Mouse (Mus musculus) neural tube, embryonic 14.5 days (tissue): ENCODE data around the gene Hoxa13. TPM values are rescaled to one million over a fixed set of nuclear protein-coding genes. Genes with fewer than 3 reads are reported as not detected.

ENCODE experiments used
- ATAC-seq: fragments of 200-750 bp; cut with Nextera tagmentation; 2 replicates; pipeline ENCODE4 v1.8.0; 2017; ENCODE audit warnings: low read depth, mild to moderate bottlenecking, moderate TSS enrichment, moderate library complexity
- H3K27ac ChIP-seq: fragments of 300-500 bp; sonication (generic); 2 replicates; pipeline ENCODE4 v1.5.1; 2014; ENCODE audit warnings: low read depth, mild to moderate bottlenecking, control low read depth, low read length, moderate library complexity, mixed read lengths
- H3K27me3 ChIP-seq: fragments of 300-500 bp; sonication (generic); 2 replicates; pipeline ENCODE4 v1.6.1; 2014; ENCODE audit warnings: low read length; ENCODE audit not compliant: control insufficient read depth, insufficient read depth
- H3K36me3 ChIP-seq: fragments of 300-500 bp; sonication (generic); 2 replicates; pipeline ENCODE4 v1.6.1; 2014; ENCODE audit warnings: low read length, mixed read lengths; ENCODE audit not compliant: control insufficient read depth, insufficient read depth
- H3K4me1 ChIP-seq: fragments of 300-500 bp; sonication (generic); 2 replicates; pipeline ENCODE4 v1.6.1; 2014; ENCODE audit warnings: low read length; ENCODE audit not compliant: control insufficient read depth, insufficient read depth
- H3K4me2 ChIP-seq: fragments of 300-500 bp; sonication (generic); 2 replicates; pipeline ENCODE4 v1.6.1; 2014; ENCODE audit warnings: mild to moderate bottlenecking, low read depth, low read length, control low read depth
- H3K4me3 ChIP-seq: fragments of 300-500 bp; sonication (generic); 2 replicates; pipeline ENCODE4 v1.5.1; 2014; ENCODE audit warnings: low read depth, low read length, control low read depth, mixed read lengths
- H3K9ac ChIP-seq: fragments of 300-500 bp; sonication (generic); replicated peaks from 2 replicates; pipeline ENCODE4 v1.6.1; 2014; ENCODE audit warnings: low read depth, mild to moderate bottlenecking, control low read depth, low read length, mixed read lengths
- H3K9me3 ChIP-seq: fragments of 300-500 bp; sonication (generic); 2 replicates; pipeline ENCODE4 v1.6.1; 2016; ENCODE audit warnings: low read length; ENCODE audit not compliant: control insufficient read depth
- WGBS: fragments of 180-500 bp; shearing (Covaris S2); extraction: QIAGEN DNeasy Blood & Tissue Kit; methylation state at CpG from one replicate; pipeline ENCODE4 v1.1.7; 2014; 5-methylcytosine and 5-hydroxymethylcytosine counted together
- polyA plus RNA-seq: library from polyadenylated mRNA; unstranded; fragments of >200 nt; fragmentation: Nextera tagmentation; extraction: Ambion mirVana; gene quantifications from 2 replicates; pipeline ENCODE4 v1.2.1, GENCODE M21; 2014

Gene Hoxa13
- polyA plus RNA-seq, 1 experiment from 2014 or later: not detected

DNA sequence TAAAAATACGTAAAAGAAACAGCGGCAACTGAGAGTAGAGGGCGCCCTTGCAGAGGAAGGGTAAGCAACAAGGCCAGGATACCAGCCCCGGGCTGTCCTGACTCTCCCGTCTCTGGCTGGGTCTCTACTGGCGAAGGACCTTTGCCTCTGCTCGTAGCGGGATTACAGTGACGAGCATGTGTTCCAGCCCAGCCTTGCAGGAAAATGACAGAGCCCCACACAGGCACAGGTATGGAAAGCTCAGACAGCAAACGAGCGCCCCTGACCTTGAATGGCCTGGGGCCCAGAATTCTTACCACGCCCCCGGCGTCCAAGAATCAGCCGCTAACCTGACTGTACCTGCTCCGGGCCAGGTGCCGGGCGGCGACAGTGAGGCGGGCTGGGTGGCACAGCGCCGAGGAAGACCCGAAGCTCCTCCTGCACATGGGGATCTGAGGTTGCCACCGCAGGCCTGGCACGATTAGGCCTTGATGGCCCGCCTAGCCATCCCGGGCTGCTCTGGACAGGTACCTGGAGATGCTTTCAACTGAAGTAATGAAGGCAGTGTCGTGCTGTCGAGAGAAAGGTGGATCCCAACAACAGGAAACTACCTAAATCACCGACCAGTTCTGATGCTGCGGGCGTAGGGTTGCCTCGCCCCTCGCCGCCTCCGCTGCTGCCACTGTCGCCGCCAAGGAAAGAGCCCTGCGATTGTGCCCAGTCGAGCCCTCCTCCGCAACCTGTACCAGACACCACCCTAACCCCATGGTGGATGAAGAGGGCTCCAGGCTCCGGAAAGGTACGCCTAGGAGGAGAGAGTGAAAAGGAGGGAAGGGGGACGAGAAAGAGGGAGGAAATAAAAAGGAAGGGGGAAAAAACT lies 30.9 kb downstream of the Hoxa13 start:
- Histone ChIP-seq H3K4me1 (peaks cover 18% of the 10 kb centered on the region), H3K27ac (peak overlapping the region; percentile 97), H3K9ac (peak overlapping the region; percentile 94), H3K4me2 (peak overlapping the region; percentile 90), H3K36me3 (no peaks in the 10 kb centered on the region), H3K27me3 (no peaks in the 10 kb centered on the region), H3K9me3 (no peaks in the 10 kb centered on the region), H3K4me3 (peak overlapping the region; percentile 57)
- ATAC-seq: no peak
- 2% methylated on average over 43 of the region's 44 CpGs for WGBS

DNA sequence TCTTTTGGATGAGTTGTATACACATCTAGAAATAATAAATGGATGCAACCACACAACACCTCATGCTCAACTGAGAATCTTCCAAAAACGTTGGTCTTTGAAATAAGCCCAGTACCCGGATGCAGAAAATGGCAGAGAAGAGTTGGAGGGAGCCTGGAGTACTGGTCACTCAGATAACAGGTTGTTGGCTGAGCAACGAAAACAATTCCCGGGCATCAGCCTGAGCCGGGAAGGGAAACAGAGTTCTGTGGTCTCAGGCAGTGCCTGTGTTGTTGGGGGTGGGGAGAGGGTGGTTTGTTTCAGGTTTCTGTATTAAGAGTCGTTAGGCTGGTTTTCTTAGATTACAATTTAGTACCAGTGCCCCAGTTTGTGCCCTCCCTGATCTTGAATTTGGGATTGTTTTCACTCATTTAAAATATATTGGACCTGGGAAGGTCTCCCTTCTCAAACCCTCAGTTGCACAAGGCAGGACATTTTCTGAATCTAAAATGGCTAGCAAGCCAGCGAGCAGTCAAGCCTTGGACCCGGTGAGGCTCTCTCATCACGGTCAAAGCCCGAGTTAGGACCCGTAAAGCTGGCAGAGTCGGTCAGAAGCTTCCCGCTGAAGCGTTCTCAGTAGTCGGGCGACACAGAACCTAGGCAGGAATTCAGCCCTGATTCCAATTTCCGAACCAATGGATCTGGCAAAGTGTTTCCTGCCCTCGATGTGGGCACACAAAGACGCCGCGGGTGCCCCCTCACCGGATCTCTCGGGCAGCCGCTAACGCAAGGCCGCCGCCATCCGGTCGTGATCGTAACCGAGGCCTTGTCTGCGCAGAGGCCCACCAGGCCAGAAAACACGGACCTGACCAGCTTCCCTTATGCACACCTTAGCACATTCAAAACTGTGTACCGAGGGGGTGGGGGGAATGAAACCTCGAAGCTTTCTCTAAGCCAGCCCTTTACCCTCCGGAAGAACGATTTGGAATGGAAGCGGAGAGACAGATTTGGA lies 31.9 kb downstream of the Hoxa13 start:
- Histone ChIP-seq H3K36me3 (no peaks in the 10 kb centered on the region), H3K9ac (peak overlapping the region; percentile 94), H3K9me3 (no peaks in the 10 kb centered on the region), H3K4me2 (peak overlapping the region; percentile 90), H3K27ac (peak overlapping the region; percentile 97), H3K27me3 (no peaks in the 10 kb centered on the region), H3K4me1 (peaks cover 18% of the 10 kb centered on the region), H3K4me3 (peak overlapping the region; percentile 57)
- 2% methylated on average over 38 of the region's 38 CpGs for WGBS
- ATAC-seq: no peak

DNA sequence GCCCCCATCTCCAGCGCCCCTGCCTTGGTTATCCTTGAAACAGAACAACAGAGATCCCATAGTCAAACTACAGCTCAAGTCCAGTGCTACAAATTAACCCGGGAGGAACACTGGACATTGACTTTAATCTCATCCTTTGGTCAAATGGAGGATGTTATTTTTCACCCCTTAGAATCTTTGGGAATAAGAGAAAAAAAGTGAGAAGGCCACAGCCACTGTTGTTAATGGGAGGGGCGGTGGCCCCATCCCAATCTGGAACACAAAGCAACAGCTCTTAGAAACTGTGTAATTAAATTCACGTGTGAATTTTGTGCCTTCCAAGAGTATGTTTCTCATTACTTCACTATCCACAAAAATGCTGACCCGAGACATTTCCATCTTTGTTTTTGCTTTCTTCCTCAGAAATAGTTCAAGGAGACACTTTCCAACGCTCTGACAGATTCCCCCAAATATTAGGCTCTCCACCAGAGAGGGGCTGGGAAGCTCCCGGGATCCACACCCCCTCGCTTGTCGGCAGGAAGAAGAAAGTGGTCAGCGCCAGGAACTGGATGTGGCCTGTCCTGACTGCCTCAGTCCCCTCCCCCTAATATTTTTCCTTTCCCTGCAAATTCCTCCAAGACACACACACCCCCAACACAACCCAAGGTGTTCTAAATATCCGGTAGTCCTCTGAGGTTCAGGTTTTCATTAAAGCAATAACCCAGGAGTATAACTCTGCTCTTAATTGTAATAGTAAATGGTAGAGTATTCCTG lies 33.0 kb downstream of the Hoxa13 start:
- no peaks in the 10 kb centered on the region for H3K27me3 ChIP-seq
- peaks cover 16% of the 10 kb centered on the region for H3K4me1 ChIP-seq
- peak overlapping the region; percentile 99 for H3K27ac ChIP-seq
- WGBS: 5% methylated on average over 11 of the region's 11 CpGs
- peak overlapping the region; percentile 88 for H3K4me3 ChIP-seq
- ATAC-seq: no peak
- H3K9me3 ChIP-seq: no peaks in the 10 kb centered on the region
- no peaks in the 10 kb centered on the region for H3K36me3 ChIP-seq
- H3K4me2 ChIP-seq: peak overlapping the region; percentile 99
- H3K9ac ChIP-seq: peak overlapping the region; percentile 98

DNA sequence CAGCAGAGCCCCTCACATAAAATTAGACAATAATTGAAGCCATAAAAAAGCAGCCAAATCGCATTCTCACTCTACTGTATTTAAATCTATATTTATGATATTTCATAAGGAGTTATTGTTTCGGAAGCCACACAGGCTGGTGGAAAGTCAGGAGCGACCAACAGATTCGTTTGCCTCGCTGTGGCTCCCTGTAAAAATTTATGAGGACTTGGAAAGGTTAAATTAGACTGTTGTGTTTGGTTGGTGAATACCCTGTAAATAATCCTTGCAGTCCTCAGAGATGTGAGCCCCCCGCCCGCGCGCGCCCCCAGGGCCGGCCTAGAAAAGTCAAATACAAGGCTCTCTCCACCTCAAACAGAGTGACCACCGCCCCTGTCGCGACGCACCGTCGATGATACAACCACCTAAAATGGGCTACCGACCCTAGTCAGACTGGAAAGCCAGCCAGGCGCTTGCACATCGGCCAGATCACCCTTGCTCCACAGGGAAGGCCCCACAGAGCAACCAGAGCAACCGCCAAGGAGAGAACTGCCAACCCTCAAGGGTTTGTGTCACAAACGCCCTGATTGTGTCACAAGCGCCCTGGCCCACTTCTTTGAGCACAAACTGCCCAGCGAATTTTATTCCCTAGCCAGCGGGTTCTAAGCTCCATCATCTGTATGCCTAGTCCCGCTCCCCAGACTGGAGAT lies 34.0 kb downstream of the Hoxa13 start:
- Histone ChIP-seq H3K9ac (peak overlapping the region; percentile 98), H3K9me3 (no peaks in the 10 kb centered on the region), H3K27ac (peak overlapping the region; percentile 99), H3K4me3 (peak overlapping the region; percentile 88), H3K27me3 (no peaks in the 10 kb centered on the region), H3K36me3 (no peaks in the 10 kb centered on the region), H3K4me2 (peak overlapping the region; percentile 99), H3K4me1 (peaks cover 16% of the 10 kb centered on the region)
- WGBS: under 1% methylated on average over 26 of the region's 26 CpGs
- peak; percentile 12 for ATAC-seq

DNA sequence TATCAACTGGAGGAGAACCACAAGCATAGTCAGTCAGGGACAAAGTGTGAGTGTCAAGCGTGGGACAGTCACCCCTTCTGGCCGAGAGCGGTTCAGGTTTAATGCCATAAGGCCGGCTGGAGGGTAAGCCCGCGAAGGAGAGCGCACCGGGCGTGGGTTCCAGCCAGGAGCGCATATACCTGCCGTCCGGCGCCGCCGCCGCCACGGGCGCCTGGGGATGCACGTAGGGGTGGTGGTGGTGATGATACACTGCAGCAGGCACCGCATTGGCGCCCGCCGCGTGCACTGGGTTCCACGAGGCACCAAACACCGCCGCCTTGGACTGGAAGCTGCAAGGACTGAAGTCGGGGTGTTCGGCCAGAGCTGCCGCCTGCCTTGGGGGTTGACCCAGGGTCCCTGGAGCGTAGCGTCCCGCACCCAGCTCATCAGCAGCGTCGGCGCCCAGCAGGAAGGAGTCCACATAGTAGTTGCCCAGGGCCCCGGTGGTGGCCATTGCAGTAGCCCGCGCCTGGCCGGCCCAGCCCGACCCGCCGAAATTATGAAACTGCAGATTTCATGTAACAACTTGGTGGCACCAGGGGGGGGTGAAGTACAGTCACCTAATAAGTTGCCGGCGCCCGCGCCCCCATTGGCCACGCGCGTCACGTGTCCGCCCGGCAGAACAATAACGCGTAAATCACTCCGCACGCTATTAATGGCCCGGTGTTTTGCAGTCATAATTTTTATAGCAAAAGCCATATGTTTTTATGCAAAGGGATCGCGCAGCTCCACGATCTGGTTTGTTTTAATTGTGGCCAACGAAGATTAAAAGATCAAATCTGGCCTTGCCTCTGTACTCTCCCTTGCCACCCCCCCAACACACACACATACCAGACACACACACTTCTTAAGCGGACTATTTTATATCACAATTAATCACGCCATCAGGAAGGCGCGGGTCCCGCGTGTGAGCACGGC lies 34.8 kb downstream of the Hoxa13 start:
- Histone ChIP-seq H3K9ac (peak overlapping the region; percentile 98), H3K27me3 (no peaks in the 10 kb centered on the region), H3K4me3 (peak overlapping the region; percentile 88), H3K27ac (peak overlapping the region; percentile 99), H3K36me3 (no peaks in the 10 kb centered on the region), H3K4me1 (peaks cover 16% of the 10 kb centered on the region), H3K9me3 (no peaks in the 10 kb centered on the region), H3K4me2 (peak overlapping the region; percentile 99)
- ATAC-seq: peak; percentile 63
- under 1% methylated on average over 69 of the region's 69 CpGs for WGBS

DNA sequence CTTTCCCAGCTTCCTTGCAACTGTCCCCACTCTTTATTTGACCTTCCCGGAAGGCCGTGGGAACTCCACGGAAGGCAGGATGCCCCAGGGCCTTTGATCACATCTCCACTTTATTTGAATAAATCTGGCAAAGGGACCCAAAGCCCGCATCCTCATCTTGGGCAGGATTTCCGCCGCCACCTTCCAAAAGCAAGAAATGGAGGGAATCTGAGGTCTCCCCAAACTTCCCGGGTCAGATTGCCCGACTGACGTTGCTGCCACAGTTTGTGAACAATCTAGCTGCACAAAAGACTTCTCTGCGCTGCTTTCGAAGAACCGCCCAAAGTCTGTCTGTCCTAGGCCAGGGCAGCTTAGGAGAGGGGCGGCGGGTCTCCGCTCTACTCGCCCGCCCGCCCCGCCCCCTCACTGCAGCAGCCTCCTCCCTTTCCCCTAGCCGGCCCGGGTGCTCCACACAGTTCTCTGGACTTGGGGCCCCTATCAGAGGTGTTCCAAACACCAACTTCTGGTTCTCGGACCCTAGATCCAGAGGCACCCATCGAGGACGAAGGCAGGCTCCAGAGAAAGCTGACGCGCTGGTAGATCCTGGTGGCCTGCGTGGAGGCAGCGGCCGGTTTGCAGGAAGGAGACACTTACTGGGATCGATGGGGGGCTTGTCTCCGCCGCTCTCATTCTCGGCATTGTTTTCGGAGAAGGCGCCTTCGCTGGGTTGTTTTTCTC lies 35.6 kb downstream of the Hoxa13 start:
- Histone ChIP-seq H3K36me3 (no peaks in the 10 kb centered on the region), H3K27me3 (no peaks in the 10 kb centered on the region), H3K4me3 (peak overlapping the region; percentile 88), H3K9me3 (no peaks in the 10 kb centered on the region), H3K9ac (peak overlapping the region; percentile 98), H3K4me1 (peaks cover 17% of the 10 kb centered on the region), H3K4me2 (peak overlapping the region; percentile 99), H3K27ac (peak overlapping the region; percentile 99)
- ATAC-seq: no peak
- under 1% methylated on average over 36 of the region's 36 CpGs for WGBS

DNA sequence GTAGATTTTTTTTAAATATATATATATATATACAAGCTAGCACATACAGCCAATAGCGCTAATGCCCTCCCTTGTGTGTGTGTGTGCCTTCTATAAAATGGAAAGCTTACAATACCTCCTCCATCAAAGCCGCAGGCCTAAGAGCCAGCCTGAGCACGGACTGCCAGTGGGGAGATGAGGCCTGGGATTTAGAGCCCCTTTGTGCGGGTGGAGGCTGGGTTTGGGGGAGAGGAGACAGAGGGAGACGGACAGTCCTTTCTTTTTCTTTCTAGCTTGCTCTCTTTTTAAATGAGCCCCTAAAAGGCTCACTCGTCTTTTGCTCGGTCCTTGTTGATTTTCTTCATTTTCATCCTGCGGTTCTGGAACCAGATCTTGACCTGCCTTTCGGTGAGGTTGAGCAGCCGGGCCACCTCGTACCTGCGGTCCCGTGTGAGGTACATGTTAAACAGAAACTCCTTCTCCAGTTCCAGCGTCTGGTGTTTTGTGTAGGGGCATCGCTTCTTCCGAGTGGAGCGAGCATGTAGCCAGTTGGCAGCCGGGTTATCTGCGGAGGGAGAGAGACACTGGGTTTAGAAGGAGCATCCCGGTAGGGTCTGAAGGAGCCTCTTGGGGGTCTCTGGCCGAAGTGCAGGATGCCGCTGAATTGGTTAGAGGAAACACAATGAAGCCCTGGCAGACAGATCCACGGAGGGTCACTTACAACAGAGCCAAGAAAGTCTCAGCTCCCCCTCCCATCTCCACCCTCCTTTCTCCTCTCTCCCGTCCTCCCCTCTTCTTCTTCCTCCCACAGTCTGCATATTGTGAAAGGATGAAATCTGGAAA lies 36.5 kb downstream of the Hoxa13 start:
- Histone ChIP-seq H3K27ac (peak overlapping the region; percentile 99), H3K27me3 (no peaks in the 10 kb centered on the region), H3K4me1 (peaks cover 26% of the 10 kb centered on the region), H3K4me2 (peak overlapping the region; percentile 99), H3K36me3 (no peaks in the 10 kb centered on the region), H3K9me3 (no peaks in the 10 kb centered on the region), H3K9ac (peak overlapping the region; percentile 98), H3K4me3 (peak overlapping the region; percentile 88)
- ATAC-seq: no peak
- 2% methylated on average over 24 of the region's 24 CpGs for WGBS
